Mouse (Mus musculus) ES-Bruce4 (cell line): ENCODE data around the gene Gfy. TPM values are rescaled to one million over a fixed set of nuclear protein-coding genes. Genes with fewer than 3 reads are reported as not detected.

Experiments
- H3K27ac ChIP-seq: 2 replicates; pipeline ENCODE4 v1.5.1; 2012; ENCODE audit warnings: low read length, inconsistent platforms; ENCODE audit not compliant: insufficient read depth
- H3K27me3 ChIP-seq: 2 replicates; pipeline ENCODE4 v1.6.1; 2012; ENCODE audit warnings: mild to moderate bottlenecking, low read length, inconsistent platforms; ENCODE audit not compliant: control insufficient read depth, poor library complexity, insufficient read depth, severe bottlenecking
- H3K36me3 ChIP-seq: 2 replicates; pipeline ENCODE4 v1.6.1; 2012; ENCODE audit warnings: inconsistent platforms, mild to moderate bottlenecking, low read length, moderate library complexity; ENCODE audit not compliant: control insufficient read depth, poor library complexity, insufficient read depth, severe bottlenecking
- H3K4me1 ChIP-seq: one replicate; pipeline ENCODE4 v1.8.1; 2011; ENCODE audit warnings: low read length; ENCODE audit not compliant: control insufficient read depth, insufficient read depth
- H3K4me3 ChIP-seq: 2 replicates; pipeline ENCODE4 v1.5.1; 2011; ENCODE audit warnings: low read depth, mild to moderate bottlenecking, low read length
- H3K9ac ChIP-seq: 2 replicates; pipeline ENCODE4 v1.6.1; 2012; ENCODE audit warnings: low read depth, mild to moderate bottlenecking, inconsistent platforms; ENCODE audit not compliant: poor library complexity, severe bottlenecking
- H3K9me3 ChIP-seq: replicated peaks from 2 replicates; pipeline ENCODE4 v1.6.1; 2012; ENCODE audit warnings: mild to moderate bottlenecking, low read length, inconsistent platforms; ENCODE audit not compliant: control insufficient read depth, poor library complexity, insufficient read depth, severe bottlenecking
- CTCF ChIP-seq: IDR thresholded peaks from one replicate; pipeline ENCODE4 v1.8.1; 2011; ENCODE audit warnings: low read depth, low read length
- EP300 ChIP-seq: IDR thresholded peaks from 2 replicates; pipeline ENCODE4 v1.6.1; 2011; ENCODE audit warnings: low read depth, low read length; ENCODE audit not compliant: insufficient read depth
- POLR2A ChIP-seq: IDR thresholded peaks from one replicate; pipeline ENCODE4 v1.8.1; 2011; ENCODE audit warnings: low read length; ENCODE audit not compliant: insufficient read depth
- polyA plus RNA-seq: library from polyadenylated mRNA; stranded (reverse); fragments of >200 nt; gene quantifications from 2 replicates; pipeline ENCODE4 v1.2.4, GENCODE M21; 2011; ENCODE audit warnings: low read depth; ENCODE audit not compliant: missing spikeins, insufficient read depth, insufficient read length

Gene Gfy
- polyA plus RNA-seq, 1 experiment: 1.2 TPM

DNA sequence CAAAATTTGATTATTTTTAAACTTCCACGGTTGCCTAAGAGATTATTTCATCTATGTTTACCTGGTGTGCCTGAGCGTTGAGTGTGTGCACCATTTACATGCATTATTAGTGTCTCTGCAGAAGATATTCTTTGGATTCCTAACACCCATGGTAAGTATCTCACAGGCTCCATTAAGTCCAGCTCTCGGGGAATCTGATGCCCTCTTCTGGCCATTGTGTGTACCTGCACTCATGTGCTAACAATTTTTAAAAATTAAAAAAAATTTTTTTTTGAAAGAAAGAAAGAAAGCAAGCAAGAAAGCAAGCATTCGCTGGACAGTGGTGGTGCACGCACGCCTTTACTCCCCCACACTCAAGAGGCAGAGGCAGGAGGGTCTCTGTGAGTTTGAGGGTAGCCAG is 28.9 kb upstream of the Gfy start:
- Histone ChIP-seq H3K27ac (no peak overlapping the region), H3K9ac (no peak overlapping the region), H3K9me3 (no peaks in the 10 kb centered on the region), H3K4me1 (peaks cover 1% of the 10 kb centered on the region), H3K36me3 (no peaks in the 10 kb centered on the region), H3K27me3 (no peaks in the 10 kb centered on the region), H3K4me3 (no peak overlapping the region)
- TF ChIP-seq EP300 (no peak), POLR2A (no peak), CTCF (no peak)

DNA sequence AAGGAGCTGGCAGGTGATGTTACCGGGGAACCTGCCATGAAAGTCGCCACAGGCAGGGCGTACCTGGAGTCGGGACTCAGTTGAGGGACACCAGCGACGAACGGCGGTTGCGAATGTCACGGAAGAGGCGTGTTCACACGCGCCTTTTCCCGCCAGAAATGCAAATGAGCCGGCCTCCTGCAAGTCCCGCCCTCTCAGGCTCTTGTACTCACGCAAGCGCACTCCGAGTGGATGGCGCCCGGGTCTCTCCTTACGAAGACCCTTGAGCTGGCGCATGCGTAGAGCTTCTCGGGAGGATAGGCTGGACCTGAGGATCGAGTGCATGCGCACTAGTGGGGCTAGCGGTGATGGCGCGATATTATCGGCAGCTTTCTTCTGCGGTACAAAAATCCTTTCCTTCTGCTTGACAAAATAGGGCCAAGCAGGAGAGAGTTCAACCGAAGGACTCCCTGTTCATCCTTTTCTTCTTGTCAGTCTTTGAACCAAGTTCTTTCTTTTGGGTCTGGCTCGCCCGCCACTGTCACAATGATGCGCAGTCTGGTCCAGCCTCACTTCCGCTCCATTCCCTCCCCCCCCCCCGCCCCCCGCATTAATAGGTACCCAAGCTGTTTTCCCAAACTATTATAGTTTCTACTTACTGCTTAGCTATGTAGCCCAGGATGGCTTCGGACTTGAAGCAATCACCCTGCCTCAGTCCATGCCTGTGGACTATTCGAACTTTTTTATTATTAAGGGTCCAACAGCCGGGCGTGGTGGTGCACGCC is 25.2 kb upstream of the Gfy start, which contains the start of gene Ccdc155:
Gene Ccdc155 (minus strand): TSS at position 513 of the 764 bp plus-strand sequence.
- no peak within 1 kb of the TSS for H3K27ac ChIP-seq
- H3K9me3 ChIP-seq: no peaks in the 10 kb centered on the region
- no peaks in the 10 kb centered on the region for H3K4me1 ChIP-seq
- no peaks in the 10 kb centered on the region for H3K36me3 ChIP-seq
- TF ChIP-seq CTCF (no peak), POLR2A (peak; percentile 75)
- no peaks in the 10 kb centered on the region for H3K27me3 ChIP-seq
- peak within 1 kb of the TSS; percentile 70 for H3K4me3 ChIP-seq
- H3K9ac ChIP-seq: peak within 1 kb of the TSS; percentile 51

GRCm38 (mm10) chr7:45202654-45203053 is 23.3 kb upstream of the Gfy start:
- no peaks in the 10 kb centered on the region for H3K27me3 ChIP-seq
- H3K36me3 ChIP-seq: no peaks in the 10 kb centered on the region
- H3K27ac ChIP-seq: no peak overlapping the region
- H3K9me3 ChIP-seq: no peaks in the 10 kb centered on the region
- H3K4me3 ChIP-seq: no peak overlapping the region
- TF ChIP-seq EP300 (no peak), POLR2A (no peak)
- no peak overlapping the region for H3K9ac ChIP-seq
- H3K4me1 ChIP-seq: no peaks in the 10 kb centered on the region

DNA sequence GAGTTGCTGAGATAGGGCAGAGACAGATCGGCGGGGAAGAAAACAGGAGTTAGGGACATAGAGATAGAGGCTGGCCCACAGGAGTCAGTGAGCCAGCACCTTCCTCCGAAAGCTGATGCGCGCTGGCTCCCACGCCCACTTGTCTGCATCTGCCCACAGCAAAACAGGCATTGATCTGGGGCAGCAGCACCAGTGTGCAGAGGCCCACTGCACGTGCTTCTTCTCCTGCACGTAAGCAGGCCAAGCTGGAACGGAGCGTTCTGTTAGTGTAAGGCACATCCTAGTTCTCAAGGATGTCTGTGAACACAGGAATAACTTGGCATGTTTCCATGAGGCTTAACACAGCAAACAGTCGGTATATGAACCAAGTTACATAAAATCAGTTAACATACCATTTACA is 19.6 kb upstream of the Gfy start:
- TF ChIP-seq POLR2A: no peak
- no peak for TF ChIP-seq CTCF
- no peak for TF ChIP-seq EP300
- Histone ChIP-seq H3K27ac (no peak overlapping the region), H3K9ac (no peak overlapping the region), H3K4me3 (no peak overlapping the region), H3K9me3 (no peaks in the 10 kb centered on the region), H3K27me3 (no peaks in the 10 kb centered on the region), H3K4me1 (no peaks in the 10 kb centered on the region), H3K36me3 (no peaks in the 10 kb centered on the region)

DNA sequence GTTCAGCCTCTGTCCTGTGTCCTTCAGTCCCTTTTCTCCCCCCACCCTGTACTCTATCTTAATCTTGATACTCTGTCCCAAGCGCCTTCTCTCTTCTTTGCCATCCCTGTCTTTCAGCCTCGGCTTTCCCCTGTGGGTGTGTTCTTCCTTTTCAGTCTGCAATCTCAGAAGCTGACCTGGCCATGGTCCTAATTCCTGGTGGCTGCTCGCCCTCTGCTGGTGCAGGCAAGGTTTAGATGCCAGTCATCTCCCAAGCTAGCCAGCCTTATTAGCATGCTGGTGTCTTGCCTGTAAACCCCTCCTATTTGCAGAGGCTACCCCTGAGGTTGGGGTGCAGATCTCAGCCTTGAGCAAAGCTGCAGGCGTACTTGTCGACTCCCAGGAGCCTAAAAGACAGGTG is 19.1 kb upstream of the Gfy start:
- no peak for TF ChIP-seq POLR2A
- no peak for TF ChIP-seq EP300
- peak; percentile 94 for TF ChIP-seq CTCF
- Histone ChIP-seq H3K9me3 (no peaks in the 10 kb centered on the region), H3K27ac (no peak overlapping the region), H3K36me3 (no peaks in the 10 kb centered on the region), H3K4me3 (no peak overlapping the region), H3K4me1 (no peaks in the 10 kb centered on the region), H3K27me3 (no peaks in the 10 kb centered on the region), H3K9ac (no peak overlapping the region)

DNA sequence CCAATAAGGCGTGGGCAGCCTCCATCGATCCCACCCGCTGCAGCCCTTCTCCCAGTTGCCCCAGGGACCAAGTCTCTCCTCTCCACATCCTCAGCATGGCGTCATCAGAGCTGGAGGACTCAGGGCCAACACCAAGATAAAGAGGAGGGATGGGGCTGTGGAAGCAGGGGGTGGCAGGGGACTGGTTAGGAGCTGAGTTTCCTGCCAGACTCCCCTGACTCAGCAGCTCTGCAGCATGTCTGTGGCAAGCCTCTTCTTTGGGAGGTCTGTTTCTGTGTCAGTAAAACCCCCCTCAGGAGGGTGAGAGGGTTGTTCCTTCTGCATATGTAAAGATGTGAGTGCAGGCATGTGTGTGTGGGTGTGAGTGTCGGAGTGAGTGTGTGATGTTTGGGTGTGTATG is 17.6 kb upstream of the Gfy start:
- Histone ChIP-seq H3K9ac (no peak overlapping the region), H3K27ac (no peak overlapping the region), H3K36me3 (no peaks in the 10 kb centered on the region), H3K4me3 (no peak overlapping the region), H3K4me1 (no peaks in the 10 kb centered on the region), H3K9me3 (no peaks in the 10 kb centered on the region), H3K27me3 (no peaks in the 10 kb centered on the region)
- no peak for TF ChIP-seq CTCF
- TF ChIP-seq POLR2A: no peak
- TF ChIP-seq EP300: no peak
